Mouse (Mus musculus): ENCODE results near the gene Arpc2. TPM values are rescaled to one million over a fixed set of nuclear protein-coding genes. Genes with fewer than 3 reads are reported as not detected.

The Arpc2 gene
- polyA plus RNA-seq, 1 experiment from 2014 or later = 322 TPM

DNA sequence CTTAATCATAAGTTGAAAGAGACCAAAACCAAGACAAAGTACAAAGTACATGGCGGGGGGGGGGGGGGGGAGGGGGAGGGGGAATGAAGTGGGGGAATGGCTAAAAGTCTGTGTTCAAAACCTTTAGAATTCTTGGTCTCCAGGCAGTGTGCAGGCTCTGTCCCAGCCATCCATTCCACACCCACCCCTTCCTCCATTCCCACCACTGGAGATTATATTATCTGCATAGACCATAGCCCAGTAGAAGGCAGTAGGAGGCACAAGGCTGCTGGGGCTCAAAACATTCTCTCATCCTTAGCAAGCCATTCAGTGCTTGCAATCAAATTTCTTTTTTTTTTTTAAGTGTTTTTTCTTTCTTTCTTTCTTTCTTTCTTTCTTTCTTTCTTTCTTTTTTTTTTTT, 4.9 kb upstream of the Arpc2 start:
- Histone ChIP-seq H3K4me1 (ENCODE audit: control insufficient read depth, insufficient read depth, low read length) (no peaks in the 10 kb centered on the region), H3K27ac (replicated peaks; ENCODE audit: low read depth, low read length) (no peak overlapping the region), H3K4me3 (replicated peaks; ENCODE audit: low read depth, low read length) (no peak overlapping the region), H3K9me3 (ENCODE audit: control insufficient read depth, low read length) (no peaks in the 10 kb centered on the region), H3K36me3 (ENCODE audit: control insufficient read depth, insufficient read depth, low read length) (no peaks in the 10 kb centered on the region), H3K4me2 (ENCODE audit: low read length) (no peak overlapping the region), H3K9ac (replicated peaks; ENCODE audit: low read length) (no peak overlapping the region), H3K27me3 (ENCODE audit: control insufficient read depth, insufficient read depth, low read length) (no peaks in the 10 kb centered on the region)
- DNase-seq = no peak
- ATAC-seq (ENCODE audit: low FRiP score, low TSS enrichment) = no peak
- no CpG with 5 or more reads among the region's 1 CpGs for WGBS

DNA sequence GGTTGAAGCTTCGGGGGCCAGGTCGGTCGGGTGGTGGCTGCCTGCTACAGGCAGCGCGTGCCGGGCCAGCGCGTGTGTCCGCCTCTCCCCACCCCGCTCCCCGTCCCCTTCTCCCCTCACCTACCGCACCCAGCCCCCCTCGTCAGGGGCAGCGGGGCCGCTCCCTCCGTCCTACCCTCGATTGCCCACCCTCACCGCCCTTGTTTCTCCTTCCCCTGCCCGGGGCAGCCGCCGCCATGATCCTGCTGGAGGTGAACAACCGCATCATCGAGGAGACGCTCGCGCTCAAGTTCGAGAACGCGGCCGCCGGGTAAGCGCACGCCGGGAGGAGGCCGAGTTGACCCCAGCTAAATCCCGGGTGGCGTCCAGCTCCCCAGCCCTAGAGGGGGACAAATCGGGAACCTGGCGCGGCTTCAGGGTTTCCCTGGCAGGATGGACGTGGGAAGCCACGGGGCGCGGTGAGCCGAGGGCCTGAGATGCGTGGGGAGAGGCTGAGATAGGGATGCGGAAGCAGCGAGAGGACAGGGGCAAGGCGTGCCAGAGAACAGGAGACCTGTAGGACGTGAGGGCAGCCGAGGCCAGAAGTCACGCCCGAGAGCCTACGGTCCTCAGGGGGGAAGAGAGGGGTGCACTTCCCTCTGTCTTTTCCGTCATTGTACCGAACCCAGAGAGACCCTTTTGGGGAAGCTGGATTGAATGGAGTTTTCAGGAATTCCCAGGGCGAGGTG, 870 bp downstream of the Arpc2 start:
- Histone ChIP-seq H3K9me3 (ENCODE audit: control insufficient read depth, low read length) (no peaks in the 10 kb centered on the region), H3K9ac (replicated peaks; ENCODE audit: low read length) (peak overlapping the region; percentile 93), H3K4me3 (replicated peaks; ENCODE audit: low read depth, low read length) (peak overlapping the region; percentile 96), H3K4me1 (ENCODE audit: control insufficient read depth, insufficient read depth, low read length) (peaks cover 27% of the 10 kb centered on the region), H3K4me2 (ENCODE audit: low read length) (peak overlapping the region; percentile 94), H3K27ac (replicated peaks; ENCODE audit: low read depth, low read length) (peak overlapping the region; percentile 91), H3K27me3 (ENCODE audit: control insufficient read depth, insufficient read depth, low read length) (no peaks in the 10 kb centered on the region), H3K36me3 (ENCODE audit: control insufficient read depth, insufficient read depth, low read length) (no peaks in the 10 kb centered on the region)
- ATAC-seq (ENCODE audit: low FRiP score, low TSS enrichment) = 0 out of 2 replicates have a peak, but pooled peaks have one; percentile 12
- WGBS = under 1% methylated on average over 47 of the region's 57 CpGs
- DNase-seq = peak; percentile 58

DNA sequence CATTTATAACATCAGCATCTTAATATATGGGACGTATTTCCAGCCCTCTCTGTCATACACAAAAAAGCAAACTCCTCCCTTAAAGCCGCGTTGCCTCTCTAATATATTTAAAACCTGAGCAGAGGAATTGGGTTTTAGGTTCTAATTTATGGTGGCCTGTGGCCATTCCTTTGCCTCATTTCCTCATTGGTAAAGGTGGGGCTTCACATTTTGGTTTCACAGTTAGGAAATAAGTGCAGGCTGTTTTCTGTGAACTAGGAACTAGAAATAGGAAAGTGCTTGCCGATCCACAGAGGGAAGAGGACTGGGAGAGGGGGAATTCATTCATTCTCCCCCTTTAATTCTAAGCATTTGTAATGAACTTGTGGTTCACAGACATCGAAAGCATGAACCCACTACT, 1.8 kb downstream of the Arpc2 start:
- 50% methylated on average over 5 of the region's 5 CpGs for WGBS

DNA sequence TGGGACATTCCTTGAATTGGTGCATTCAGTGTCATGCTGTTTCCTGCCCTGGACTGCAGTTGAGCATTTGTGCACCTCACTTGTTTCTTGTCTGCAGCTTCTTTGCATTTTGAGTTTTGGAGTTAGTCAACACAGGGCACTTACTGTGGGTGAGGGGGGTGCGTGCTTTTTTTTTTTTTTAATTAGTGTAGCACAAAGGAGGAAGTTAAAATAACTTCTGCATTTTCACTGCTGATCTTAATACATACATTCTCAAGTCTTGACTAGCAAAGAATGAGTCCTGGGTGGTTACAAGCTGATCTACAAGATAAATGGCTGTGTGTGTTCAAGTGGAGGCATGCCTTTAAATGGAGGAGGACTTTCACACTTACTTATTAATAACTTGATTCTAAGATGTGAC, 2.3 kb downstream of the Arpc2 start:
- DNase-seq (no peak), ATAC-seq (ENCODE audit: low FRiP score, low TSS enrichment) (no peak)
- WGBS = 89% methylated on average over 1 of the region's 1 CpGs
- peaks cover 27% of the 10 kb centered on the region for H3K4me1 ChIP-seq (ENCODE audit: control insufficient read depth, insufficient read depth, low read length)
- no peak overlapping the region for H3K9ac ChIP-seq (replicated peaks; ENCODE audit: low read length)
- H3K4me2 ChIP-seq (ENCODE audit: low read length) = peak overlapping the region; percentile 94
- H3K27me3 ChIP-seq (ENCODE audit: control insufficient read depth, insufficient read depth, low read length) = no peaks in the 10 kb centered on the region
- H3K36me3 ChIP-seq (ENCODE audit: control insufficient read depth, insufficient read depth, low read length) = no peaks in the 10 kb centered on the region
- H3K4me3 ChIP-seq (replicated peaks; ENCODE audit: low read depth, low read length) = peak overlapping the region; percentile 96
- no peak overlapping the region for H3K27ac ChIP-seq (replicated peaks; ENCODE audit: low read depth, low read length)
- H3K9me3 ChIP-seq (ENCODE audit: control insufficient read depth, low read length) = no peaks in the 10 kb centered on the region

More for the DNA sequence above, 1.8 kb downstream of the Arpc2 start:
- peak overlapping the region; percentile 93 for H3K9ac ChIP-seq (replicated peaks; ENCODE audit: low read length)
- peak overlapping the region; percentile 94 for H3K4me2 ChIP-seq (ENCODE audit: low read length)
- ATAC-seq (ENCODE audit: low FRiP score, low TSS enrichment) = no peak
- no peaks in the 10 kb centered on the region for H3K9me3 ChIP-seq (ENCODE audit: control insufficient read depth, low read length)
- H3K36me3 ChIP-seq (ENCODE audit: control insufficient read depth, insufficient read depth, low read length) = no peaks in the 10 kb centered on the region
- no peaks in the 10 kb centered on the region for H3K27me3 ChIP-seq (ENCODE audit: control insufficient read depth, insufficient read depth, low read length)
- peak overlapping the region; percentile 96 for H3K4me3 ChIP-seq (replicated peaks; ENCODE audit: low read depth, low read length)
- DNase-seq = no peak
- H3K27ac ChIP-seq (replicated peaks; ENCODE audit: low read depth, low read length) = no peak overlapping the region
- H3K4me1 ChIP-seq (ENCODE audit: control insufficient read depth, insufficient read depth, low read length) = peaks cover 27% of the 10 kb centered on the region

DNA sequence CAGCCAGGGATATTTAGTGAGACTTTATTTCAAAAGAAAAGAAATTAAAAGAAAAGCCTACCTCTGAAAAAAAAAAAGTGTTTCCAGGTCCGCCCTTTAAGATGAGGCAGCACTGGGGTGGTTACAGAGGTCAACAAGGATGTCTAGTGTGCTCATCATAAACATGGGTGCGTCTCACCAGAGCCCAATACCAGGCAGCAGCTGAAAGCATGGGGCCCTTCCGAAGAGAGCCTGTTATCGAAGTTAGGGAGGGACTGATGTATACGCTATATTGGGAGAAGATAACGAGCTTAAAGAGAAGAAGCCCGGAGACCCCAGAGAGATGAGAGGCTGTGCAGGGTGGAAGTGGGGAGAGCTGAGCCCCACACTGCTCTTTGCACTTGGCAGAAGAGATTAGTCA, 3.3 kb downstream of the Arpc2 start:
- ATAC-seq (ENCODE audit: low FRiP score, low TSS enrichment) (no peak), DNase-seq (no peak)
- Histone ChIP-seq H3K4me1 (ENCODE audit: control insufficient read depth, insufficient read depth, low read length) (peaks cover 27% of the 10 kb centered on the region), H3K36me3 (ENCODE audit: control insufficient read depth, insufficient read depth, low read length) (no peaks in the 10 kb centered on the region), H3K27me3 (ENCODE audit: control insufficient read depth, insufficient read depth, low read length) (no peaks in the 10 kb centered on the region), H3K4me2 (ENCODE audit: low read length) (peak overlapping the region; percentile 16; the same call in 1 of the 2 replicates), H3K27ac (replicated peaks; ENCODE audit: low read depth, low read length) (no peak overlapping the region), H3K9me3 (ENCODE audit: control insufficient read depth, low read length) (no peaks in the 10 kb centered on the region), H3K9ac (replicated peaks; ENCODE audit: low read length) (no peak overlapping the region), H3K4me3 (replicated peaks; ENCODE audit: low read depth, low read length) (no peak overlapping the region)
- 73% methylated on average over 7 of the region's 7 CpGs for WGBS

DNA sequence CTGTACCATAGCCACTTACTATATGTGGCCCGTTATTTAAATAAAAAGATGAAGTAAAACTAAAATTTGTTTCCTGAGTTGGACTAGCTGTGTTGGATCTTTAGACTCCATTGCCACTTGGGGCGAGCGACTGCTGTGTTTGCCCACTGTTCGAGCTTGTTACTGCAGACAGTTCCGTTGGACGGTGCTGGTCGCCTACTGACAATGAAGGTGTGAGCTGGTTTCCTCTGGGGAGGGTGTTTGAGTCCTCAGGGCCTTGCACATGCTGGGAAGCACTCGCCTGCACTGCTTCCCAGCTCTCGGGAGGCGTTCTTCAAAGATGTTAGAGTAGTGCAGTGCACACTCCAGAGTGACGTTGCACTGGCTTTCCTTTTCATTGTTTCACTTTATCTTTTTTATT, 3.7 kb downstream of the Arpc2 start:
- no peak overlapping the region for H3K27ac ChIP-seq (replicated peaks; ENCODE audit: low read depth, low read length)
- ATAC-seq (ENCODE audit: low FRiP score, low TSS enrichment) = no peak

DNA sequence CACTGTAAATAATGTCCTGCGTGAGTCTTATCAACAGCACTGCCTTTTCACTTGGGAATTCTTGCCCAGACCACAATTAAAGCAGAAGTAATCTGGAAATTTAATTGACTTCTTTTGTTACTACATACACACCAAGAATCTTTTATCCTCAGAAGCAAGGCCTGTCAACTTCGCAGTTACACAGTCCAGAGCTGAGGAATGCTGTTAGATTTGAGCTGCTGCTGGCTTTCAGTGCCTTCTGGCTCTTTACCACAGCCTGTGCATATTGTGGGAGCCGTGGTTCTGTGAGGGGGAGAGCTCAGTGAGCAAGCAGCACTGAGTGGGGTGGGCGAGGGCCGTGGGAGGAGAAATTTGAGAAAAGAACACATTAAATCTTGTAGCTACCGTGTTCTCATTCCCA, 4.4 kb downstream of the Arpc2 start:
- Histone ChIP-seq H3K9ac (replicated peaks; ENCODE audit: low read length) (no peak overlapping the region; the same call in 1 of the 2 replicates), H3K4me1 (ENCODE audit: control insufficient read depth, insufficient read depth, low read length) (peaks cover 27% of the 10 kb centered on the region), H3K4me3 (replicated peaks; ENCODE audit: low read depth, low read length) (no peak overlapping the region), H3K36me3 (ENCODE audit: control insufficient read depth, insufficient read depth, low read length) (no peaks in the 10 kb centered on the region), H3K27ac (replicated peaks; ENCODE audit: low read depth, low read length) (no peak overlapping the region), H3K27me3 (ENCODE audit: control insufficient read depth, insufficient read depth, low read length) (no peaks in the 10 kb centered on the region), H3K4me2 (ENCODE audit: low read length) (no peak overlapping the region), H3K9me3 (ENCODE audit: control insufficient read depth, low read length) (no peaks in the 10 kb centered on the region)
- 76% methylated on average over 6 of the region's 6 CpGs for WGBS
- no peak for ATAC-seq (ENCODE audit: low FRiP score, low TSS enrichment)
- no peak for DNase-seq

More for the DNA sequence above, 3.7 kb downstream of the Arpc2 start:
- Histone ChIP-seq H3K4me2 (ENCODE audit: low read length) (peak overlapping the region; percentile 16; the same call in 1 of the 2 replicates), H3K27me3 (ENCODE audit: control insufficient read depth, insufficient read depth, low read length) (no peaks in the 10 kb centered on the region), H3K4me3 (replicated peaks; ENCODE audit: low read depth, low read length) (no peak overlapping the region), H3K9me3 (ENCODE audit: control insufficient read depth, low read length) (no peaks in the 10 kb centered on the region), H3K4me1 (ENCODE audit: control insufficient read depth, insufficient read depth, low read length) (peaks cover 27% of the 10 kb centered on the region), H3K36me3 (ENCODE audit: control insufficient read depth, insufficient read depth, low read length) (no peaks in the 10 kb centered on the region), H3K9ac (replicated peaks; ENCODE audit: low read length) (no peak overlapping the region; the same call in 1 of the 2 replicates)
- 68% methylated on average over 11 of the region's 11 CpGs for WGBS
- no peak for DNase-seq

DNA sequence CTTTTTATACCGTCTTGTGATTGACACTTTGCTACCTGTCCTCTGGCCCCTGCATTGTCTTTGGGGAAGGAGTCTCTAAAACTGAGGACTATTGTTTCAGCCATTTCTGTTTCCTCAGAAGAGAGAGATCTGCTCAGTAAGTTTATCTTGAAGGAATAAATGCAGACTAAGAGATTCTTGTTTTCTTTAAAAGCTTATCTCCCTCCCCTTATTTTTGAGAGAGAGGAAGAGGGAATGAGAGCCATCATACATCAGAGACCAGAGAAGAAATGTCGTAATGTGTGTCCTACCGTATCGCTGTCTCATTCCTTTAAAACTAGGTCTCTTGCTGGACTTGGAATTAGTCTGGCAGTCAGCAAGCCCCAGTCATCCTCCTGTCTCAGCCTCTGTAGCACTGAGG, 4.9 kb downstream of the Arpc2 start:
- Histone ChIP-seq H3K9me3 (ENCODE audit: control insufficient read depth, low read length) (no peaks in the 10 kb centered on the region), H3K4me2 (ENCODE audit: low read length) (no peak overlapping the region), H3K4me3 (replicated peaks; ENCODE audit: low read depth, low read length) (no peak overlapping the region), H3K27ac (replicated peaks; ENCODE audit: low read depth, low read length) (no peak overlapping the region), H3K36me3 (ENCODE audit: control insufficient read depth, insufficient read depth, low read length) (no peaks in the 10 kb centered on the region), H3K9ac (replicated peaks; ENCODE audit: low read length) (no peak overlapping the region), H3K27me3 (ENCODE audit: control insufficient read depth, insufficient read depth, low read length) (no peaks in the 10 kb centered on the region), H3K4me1 (ENCODE audit: control insufficient read depth, insufficient read depth, low read length) (peaks cover 27% of the 10 kb centered on the region)
- no peak for ATAC-seq (ENCODE audit: low FRiP score, low TSS enrichment)
- 90% methylated on average over 4 of the region's 4 CpGs for WGBS
- DNase-seq = no peak

DNA sequence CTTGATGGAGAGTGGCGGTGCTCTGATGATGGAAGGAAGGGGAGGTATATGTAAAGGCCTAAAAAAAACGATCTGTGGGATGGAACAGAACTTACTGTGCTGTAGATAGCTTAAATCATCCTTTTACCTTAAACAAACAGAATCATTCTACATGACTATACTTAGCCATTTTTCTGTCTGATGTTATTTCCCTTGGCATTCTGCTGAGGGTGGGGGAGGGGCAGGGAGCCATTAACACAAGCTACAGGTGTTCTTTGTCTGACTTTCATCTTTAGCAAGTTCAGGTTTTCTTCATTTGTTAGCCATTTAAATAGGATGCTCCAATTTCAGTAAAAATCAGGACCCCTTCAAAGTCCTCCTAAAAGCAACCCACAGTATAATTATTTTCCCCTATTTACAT, 9.6 kb downstream of the Arpc2 start:
- Histone ChIP-seq H3K27ac (replicated peaks; ENCODE audit: low read depth, low read length) (no peak overlapping the region), H3K27me3 (ENCODE audit: control insufficient read depth, insufficient read depth, low read length) (no peaks in the 10 kb centered on the region), H3K36me3 (ENCODE audit: control insufficient read depth, insufficient read depth, low read length) (peaks cover 28% of the 10 kb centered on the region), H3K4me3 (replicated peaks; ENCODE audit: low read depth, low read length) (no peak overlapping the region), H3K9ac (replicated peaks; ENCODE audit: low read length) (no peak overlapping the region), H3K9me3 (ENCODE audit: control insufficient read depth, low read length) (no peaks in the 10 kb centered on the region), H3K4me2 (ENCODE audit: low read length) (no peak overlapping the region), H3K4me1 (ENCODE audit: control insufficient read depth, insufficient read depth, low read length) (no peaks in the 10 kb centered on the region)
- DNase-seq = no peak
- no peak for ATAC-seq (ENCODE audit: low FRiP score, low TSS enrichment)
- WGBS = 88% methylated on average over 2 of the region's 2 CpGs

Measured in midbrain, embryonic 14.5 days (tissue).